Mouse (Mus musculus): ENCODE data around the gene Gm10644. TPM values are rescaled to one million over a fixed set of nuclear protein-coding genes. Genes with fewer than 3 reads are reported as not detected.

Gm10644 gene
- total and polyA plus RNA-seq, 3 experiments = 0.16 to 0.83 (median 0.82) TPM

GRCm38 (mm10) chr8:83892061-83892460 is 62.9 kb downstream of the Gm10644 start:
- Histone ChIP-seq H3K4me1 (ENCODE audit: insufficient read depth, low read depth, low read length) (peaks cover 23% of the 10 kb centered on the region), H3K27me3 (ENCODE audit: insufficient read depth, low read length) (peaks cover 52% of the 10 kb centered on the region), H3K4me3 (ENCODE audit: low read depth, low read length) (no peak overlapping the region), H3K9me3 (replicated peaks) (peaks cover 3% of the 10 kb centered on the region; the same call in 1 of the 2 replicates), H3K36me3 (replicated peaks) (no peaks in the 10 kb centered on the region)
- DNase-seq (ENCODE audit: low spot score) (no peak), ATAC-seq (ENCODE audit: extremely low read depth, insufficient number of reproducible peaks, low FRiP score, poor library complexity, severe bottlenecking) (no peak)
- TF ChIP-seq TAL1 (conservative IDR thresholded peaks at IDR 0.05; ENCODE audit: low read depth, low read length) (no peak), CTCF (IDR thresholded peaks at IDR 0.05; ENCODE audit: low read depth, low read length) (no peak), GATA2 (IDR thresholded peaks at IDR 0.05; ENCODE audit: borderline replicate concordance, low read depth, low read length) (no peak), POLR2AphosphoS5 (IDR thresholded peaks at IDR 0.05; ENCODE audit: insufficient replicate concordance, low read depth, low read length) (no peak), GATA1 (IDR thresholded peaks at IDR 0.05; ENCODE audit: borderline replicate concordance, low read length) (no peak)

GRCm38 (mm10) chr8:83888409-83888808 is 66.6 kb downstream of the Gm10644 start:
- H3K27me3 ChIP-seq (ENCODE audit: insufficient read depth, low read length) = peaks cover 46% of the 10 kb centered on the region
- no peak for TF ChIP-seq CTCF (IDR thresholded peaks at IDR 0.05; ENCODE audit: low read depth, low read length)
- TF ChIP-seq GATA1 (IDR thresholded peaks at IDR 0.05; ENCODE audit: borderline replicate concordance, low read length) = no peak
- H3K4me3 ChIP-seq (ENCODE audit: low read depth, low read length) = no peak overlapping the region
- no peaks in the 10 kb centered on the region for H3K9me3 ChIP-seq (replicated peaks)
- DNase-seq (ENCODE audit: low spot score) (no peak), ATAC-seq (ENCODE audit: extremely low read depth, insufficient number of reproducible peaks, low FRiP score, poor library complexity, severe bottlenecking) (no peak)
- H3K4me1 ChIP-seq (ENCODE audit: insufficient read depth, low read depth, low read length) = peaks cover 9% of the 10 kb centered on the region
- no peaks in the 10 kb centered on the region for H3K36me3 ChIP-seq (replicated peaks)

Other genes with a start within 250 kb of the Gm10644 start
- 101 and 141 TPM in 2 replicates for gene Ddx39, start 240.0 kb downstream of the Gm10644 start, total RNA-seq (2014; fragmentation: Nextera tagmentation)
- gene Ddx39, start 240.0 kb downstream of the Gm10644 start, total RNA-seq (2017) = 226 and 266 TPM in 2 replicates
- gene Ddx39, start 240.0 kb downstream of the Gm10644 start, polyA plus RNA-seq (2012) = 58.0 and 77.5 TPM in 2 replicates
- 223 and 228 TPM in 2 replicates for gene Adgre5, start 213.9 kb downstream of the Gm10644 start, total RNA-seq (2014; fragmentation: Nextera tagmentation)
- 405 and 468 TPM in 2 replicates for gene Adgre5, start 213.9 kb downstream of the Gm10644 start, total RNA-seq (2017)
- 69.3 and 92.9 TPM in 2 replicates for gene Adgre5, start 213.9 kb downstream of the Gm10644 start, polyA plus RNA-seq (2012)
- gene Adgrl1, start 55.1 kb downstream of the Gm10644 start, total RNA-seq (2014; fragmentation: Nextera tagmentation) = 31.2 and 35.2 TPM in 2 replicates
- gene Adgrl1, start 55.1 kb downstream of the Gm10644 start, total RNA-seq (2017) = 9.1 and 11.3 TPM in 2 replicates
- gene Adgrl1, start 55.1 kb downstream of the Gm10644 start, polyA plus RNA-seq (2012) = 18.5 and 20.7 TPM in 2 replicates
- 87.4 and 120 TPM in 2 replicates for gene Asf1b, start 302 bp upstream of the Gm10644 start, total RNA-seq (2014; fragmentation: Nextera tagmentation)
- gene Asf1b, start 302 bp upstream of the Gm10644 start, total RNA-seq (2017) = 88.6 and 104 TPM in 2 replicates
- 288 and 383 TPM in 2 replicates for gene Asf1b, start 302 bp upstream of the Gm10644 start, polyA plus RNA-seq (2012)
- 88.6 and 99.3 TPM in 2 replicates for gene Prkaca, start 17.8 kb upstream of the Gm10644 start, total RNA-seq (2014; fragmentation: Nextera tagmentation)
- 32.2 and 34.4 TPM in 2 replicates for gene Prkaca, start 17.8 kb upstream of the Gm10644 start, total RNA-seq (2017)
- gene Prkaca, start 17.8 kb upstream of the Gm10644 start, polyA plus RNA-seq (2012) = 46.6 and 46.9 TPM in 2 replicates
- gene Samd1, start 42.5 kb upstream of the Gm10644 start, total RNA-seq (2014; fragmentation: Nextera tagmentation) = 88.0 and 93.8 TPM in 2 replicates
- 64.1 and 80.8 TPM in 2 replicates for gene Samd1, start 42.5 kb upstream of the Gm10644 start, total RNA-seq (2017)
- 246 and 262 TPM in 2 replicates for gene Samd1, start 42.5 kb upstream of the Gm10644 start, polyA plus RNA-seq (2012)
- gene 1700067K01Rik, start 46.3 kb upstream of the Gm10644 start, total RNA-seq (2014; fragmentation: Nextera tagmentation) = 0.78 TPM in 1 of 2 replicates, not detected in the other
- 0.35 and 0.82 TPM in 2 replicates for gene 1700067K01Rik, start 46.3 kb upstream of the Gm10644 start, total RNA-seq (2017)
- 0.92 and 1.2 TPM in 2 replicates for gene 1700067K01Rik, start 46.3 kb upstream of the Gm10644 start, polyA plus RNA-seq (2012)
- gene 2210011C24Rik, start 57.0 kb upstream of the Gm10644 start, total RNA-seq (2014; fragmentation: Nextera tagmentation) = not detected in 2 replicates
- not detected in 2 replicates for gene 2210011C24Rik, start 57.0 kb upstream of the Gm10644 start, total RNA-seq (2017)
- not detected in 2 replicates for gene 2210011C24Rik, start 57.0 kb upstream of the Gm10644 start, polyA plus RNA-seq (2012)
- gene Palm3, start 66.3 kb upstream of the Gm10644 start, total RNA-seq (2014; fragmentation: Nextera tagmentation) = not detected in 2 replicates
- 0.06 TPM in 1 of 2 replicates, not detected in the other for gene Palm3, start 66.3 kb upstream of the Gm10644 start, total RNA-seq (2017)
- gene Palm3, start 66.3 kb upstream of the Gm10644 start, polyA plus RNA-seq (2012) = 0.12 and 0.15 TPM in 2 replicates
- gene Il27ra, start 87.4 kb upstream of the Gm10644 start, total RNA-seq (2014; fragmentation: Nextera tagmentation) = not detected in 2 replicates
- gene Il27ra, start 87.4 kb upstream of the Gm10644 start, total RNA-seq (2017) = not detected in 2 replicates
- not detected in 2 replicates for gene Il27ra, start 87.4 kb upstream of the Gm10644 start, polyA plus RNA-seq (2012)
- gene Rln3, start 89.8 kb upstream of the Gm10644 start, total RNA-seq (2014; fragmentation: Nextera tagmentation) = not detected in 2 replicates
- not detected in 2 replicates for gene Rln3, start 89.8 kb upstream of the Gm10644 start, total RNA-seq (2017)
- gene Rln3, start 89.8 kb upstream of the Gm10644 start, polyA plus RNA-seq (2012) = not detected in 2 replicates
- gene Gm10643, start 109.9 kb upstream of the Gm10644 start, total RNA-seq (2014; fragmentation: Nextera tagmentation) = 1.1 and 2.0 TPM in 2 replicates
- gene Gm10643, start 109.9 kb upstream of the Gm10644 start, total RNA-seq (2017) = 1.3 and 1.6 TPM in 2 replicates
- 0.05 and 0.09 TPM in 2 replicates for gene Gm10643, start 109.9 kb upstream of the Gm10644 start, polyA plus RNA-seq (2012)
- 12.0 and 14.3 TPM in 2 replicates for gene Rfx1, start 111.6 kb upstream of the Gm10644 start, total RNA-seq (2014; fragmentation: Nextera tagmentation)
- 2.4 and 2.9 TPM in 2 replicates for gene Rfx1, start 111.6 kb upstream of the Gm10644 start, total RNA-seq (2017)
- gene Rfx1, start 111.6 kb upstream of the Gm10644 start, polyA plus RNA-seq (2012) = 41.4 and 44.5 TPM in 2 replicates
- 15.7 and 16.3 TPM in 2 replicates for gene Dcaf15, start 149.6 kb upstream of the Gm10644 start, total RNA-seq (2014; fragmentation: Nextera tagmentation)
- 16.4 and 20.2 TPM in 2 replicates for gene Dcaf15, start 149.6 kb upstream of the Gm10644 start, total RNA-seq (2017)
- 51.8 and 68.1 TPM in 2 replicates for gene Dcaf15, start 149.6 kb upstream of the Gm10644 start, polyA plus RNA-seq (2012)
- gene Podnl1, start 170.8 kb upstream of the Gm10644 start, total RNA-seq (2014; fragmentation: Nextera tagmentation) = not detected in 2 replicates
- 0.06 TPM in 1 of 2 replicates, not detected in the other for gene Podnl1, start 170.8 kb upstream of the Gm10644 start, total RNA-seq (2017)
- gene Podnl1, start 170.8 kb upstream of the Gm10644 start, polyA plus RNA-seq (2012) = 0.05 and 0.06 TPM in 2 replicates
- 7.9 and 9.6 TPM in 2 replicates for gene Cc2d1a, start 192.7 kb upstream of the Gm10644 start, total RNA-seq (2014; fragmentation: Nextera tagmentation)
- gene Cc2d1a, start 192.7 kb upstream of the Gm10644 start, total RNA-seq (2017) = 4.8 and 5.1 TPM in 2 replicates
- gene Cc2d1a, start 192.7 kb upstream of the Gm10644 start, polyA plus RNA-seq (2012) = 21.3 and 25.5 TPM in 2 replicates
- gene 4930432K21Rik, start 192.8 kb upstream of the Gm10644 start, total RNA-seq (2014; fragmentation: Nextera tagmentation) = 0.34 TPM in 1 of 2 replicates, not detected in the other
- gene 4930432K21Rik, start 192.8 kb upstream of the Gm10644 start, total RNA-seq (2017) = 0.55 and 0.58 TPM in 2 replicates
- 0.08 and 0.11 TPM in 2 replicates for gene 4930432K21Rik, start 192.8 kb upstream of the Gm10644 start, polyA plus RNA-seq (2012)
- not detected in 2 replicates for gene Nanos3, start 230.0 kb upstream of the Gm10644 start, total RNA-seq (2014; fragmentation: Nextera tagmentation)
- not detected in 2 replicates for gene Nanos3, start 230.0 kb upstream of the Gm10644 start, total RNA-seq (2017)
- gene Nanos3, start 230.0 kb upstream of the Gm10644 start, polyA plus RNA-seq (2012) = 0.19 TPM in 1 of 2 replicates, not detected in the other